Mouse (Mus musculus) spleen, postnatal 36 days (tissue): ENCODE results near the gene Efhc1.

Experiments used
- DNase-seq, 2 experiments: peaks; one replicate each; pipeline ENCODE4 v3.0.0; 2022; ENCODE audit warnings: low spot score in 2 of 2, mixed read lengths in 1 of 2

Efhc1 gene

DNA sequence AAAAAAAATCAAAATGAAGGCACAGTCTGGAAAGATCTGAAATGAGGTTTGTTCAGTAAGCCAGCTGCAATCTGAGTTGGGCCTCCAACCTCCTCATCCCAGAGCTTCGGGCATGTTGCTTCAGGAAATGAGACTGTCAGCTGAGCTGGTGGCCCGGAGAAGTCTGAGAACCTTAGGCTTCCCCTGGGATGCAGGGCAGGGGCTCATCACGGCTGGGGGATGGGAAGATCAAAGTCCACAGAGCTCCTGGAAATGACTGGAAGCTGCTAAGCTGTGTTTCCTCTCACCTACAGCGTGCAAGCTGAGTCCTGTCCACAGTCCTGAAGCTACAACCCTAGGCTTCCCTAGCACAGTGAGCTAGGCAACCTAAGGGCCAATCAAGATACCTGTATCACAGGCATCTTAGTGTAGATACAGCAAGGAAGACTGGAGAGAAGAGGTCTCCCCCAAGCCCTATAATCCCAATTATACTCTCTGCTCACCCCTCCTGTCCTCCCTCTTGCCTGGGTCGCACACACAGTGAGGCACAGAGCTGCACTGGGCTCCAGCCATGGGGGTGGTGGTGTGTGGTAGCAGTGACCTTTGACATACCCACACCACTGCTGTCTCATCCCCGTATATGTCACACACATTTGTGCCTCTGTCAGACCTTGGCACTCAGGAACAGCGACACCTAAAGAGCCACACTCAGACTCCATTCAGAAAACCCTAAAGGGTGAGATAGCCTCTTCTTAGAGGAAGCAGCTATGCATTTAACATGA is 56.7 kb downstream of the Efhc1 start:
- DNase-seq = no peak

DNA sequence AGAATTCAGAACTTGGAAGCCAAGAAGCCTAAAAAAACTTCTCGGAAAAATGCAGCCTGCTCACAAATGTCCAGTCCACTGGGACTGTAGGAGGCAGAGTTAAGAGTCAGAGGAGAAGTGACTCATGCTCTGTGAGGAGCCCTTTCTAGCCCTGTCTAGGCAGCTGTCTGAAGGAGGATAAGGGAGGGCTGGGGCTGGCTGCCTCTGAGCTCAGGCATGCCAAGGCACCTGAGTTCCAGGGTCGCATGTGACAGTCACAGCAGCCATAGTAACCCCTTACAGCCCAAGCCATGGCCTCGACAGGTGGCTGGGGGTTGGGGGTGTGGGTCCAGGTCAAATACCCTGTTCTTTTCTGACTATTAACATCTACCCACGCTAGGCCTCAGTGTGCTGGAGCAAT is 57.5 kb downstream of the Efhc1 start:
- DNase-seq = no peak

DNA sequence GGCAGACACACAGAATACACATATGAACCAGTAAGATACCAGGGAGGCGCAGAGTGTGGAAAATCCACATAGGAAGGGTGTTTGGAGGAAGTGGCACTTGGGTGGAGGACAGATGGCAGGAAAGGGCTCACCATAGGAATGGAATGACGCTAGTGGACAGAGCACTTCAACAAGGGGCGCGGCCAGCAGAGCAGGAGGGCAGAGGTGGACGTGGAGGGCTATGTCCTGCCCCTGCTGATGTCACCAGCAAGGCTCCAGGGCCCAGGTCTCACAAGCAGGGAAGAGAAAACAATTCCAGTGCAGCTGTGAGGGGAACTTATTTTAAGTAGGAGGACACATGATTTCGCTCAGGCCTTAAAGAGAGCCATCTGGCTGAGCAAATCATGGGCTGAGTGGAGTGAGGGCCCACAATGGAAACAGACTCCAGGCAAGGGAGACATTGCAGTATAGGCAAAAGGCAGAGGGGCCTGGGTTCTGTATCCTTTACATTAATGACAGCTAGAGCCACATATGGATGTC is 58.9 kb downstream of the Efhc1 start:
- DNase-seq = no peak

DNA sequence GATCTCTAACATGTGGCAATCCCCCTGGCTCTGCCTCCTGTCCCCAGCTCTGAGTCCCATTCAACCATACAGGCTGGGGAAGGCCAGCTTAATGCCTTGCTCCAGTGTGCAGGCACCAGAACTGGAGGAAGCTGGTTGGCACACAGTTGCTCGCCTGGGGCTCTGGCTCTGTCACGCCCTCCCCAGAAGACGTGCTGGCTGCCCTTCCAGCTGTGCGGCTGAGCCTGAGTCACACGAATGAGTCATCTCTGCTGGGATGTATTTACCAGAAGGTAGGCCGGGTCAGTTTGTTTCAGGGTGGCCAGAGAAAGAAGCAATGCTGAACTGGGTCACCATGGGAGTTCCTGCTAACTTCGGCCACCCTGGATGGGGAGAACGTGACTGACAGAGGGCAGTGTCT is 63.0 kb downstream of the Efhc1 start:
- DNase-seq = no peak

DNA sequence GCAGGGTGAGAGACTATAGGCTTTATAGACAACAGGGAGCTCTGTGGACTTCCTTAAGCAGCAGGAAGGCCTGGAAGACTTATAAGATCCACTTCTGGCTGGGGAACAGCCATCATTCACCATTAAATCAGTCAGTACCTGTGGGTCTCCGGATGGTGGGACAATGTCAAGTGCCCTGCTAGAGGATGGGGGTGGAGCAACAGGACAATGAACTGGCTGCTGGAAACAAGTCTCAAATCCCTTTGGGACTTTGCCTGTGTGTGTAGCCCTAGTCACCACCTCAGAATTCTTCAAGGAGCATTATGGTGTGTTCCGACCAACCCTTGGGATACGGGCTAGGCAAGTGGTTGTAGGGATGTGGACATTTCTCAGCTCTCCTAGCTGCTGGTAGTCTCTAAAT is 71.7 kb downstream of the Efhc1 start:
- DNase-seq = no peak

DNA sequence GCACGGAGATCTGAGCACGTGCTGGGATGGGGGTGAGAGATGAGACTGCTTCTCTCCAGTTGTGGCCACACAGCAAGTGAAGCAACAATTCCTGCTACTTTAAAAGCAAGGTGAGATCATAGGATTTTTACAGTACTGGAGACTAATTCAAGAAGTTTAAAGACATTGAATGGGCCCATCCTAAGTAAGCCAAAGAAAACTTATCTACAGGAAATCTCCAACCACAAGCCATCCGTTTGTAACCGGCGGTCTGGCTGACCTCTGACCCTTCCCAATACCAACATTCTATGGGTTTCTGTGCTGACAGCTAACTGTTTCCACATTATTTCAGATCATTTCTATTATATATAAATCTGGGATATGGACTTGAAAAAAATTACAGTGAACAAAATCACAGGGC is 73.8 kb downstream of the Efhc1 start:
- DNase-seq = no peak

DNA sequence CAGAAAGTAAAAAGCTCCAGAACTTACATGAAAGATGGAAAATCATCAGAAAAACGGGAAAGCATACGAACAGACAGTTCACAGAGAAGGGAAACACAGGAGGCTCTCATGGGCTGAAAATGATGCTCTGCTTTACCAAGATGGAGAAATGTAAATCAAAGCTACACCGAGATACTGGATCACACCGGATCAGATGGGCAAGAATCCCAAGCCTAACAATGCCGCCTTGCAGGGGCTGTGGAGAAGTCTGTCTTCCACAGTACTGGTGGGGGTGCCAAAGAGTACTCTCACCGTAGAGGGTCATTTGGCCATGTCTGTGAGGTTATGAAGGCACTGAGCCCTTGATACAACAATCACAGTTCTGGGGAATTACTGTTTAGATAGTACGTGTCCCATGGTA is 75.1 kb downstream of the Efhc1 start:
- no peak for DNase-seq

DNA sequence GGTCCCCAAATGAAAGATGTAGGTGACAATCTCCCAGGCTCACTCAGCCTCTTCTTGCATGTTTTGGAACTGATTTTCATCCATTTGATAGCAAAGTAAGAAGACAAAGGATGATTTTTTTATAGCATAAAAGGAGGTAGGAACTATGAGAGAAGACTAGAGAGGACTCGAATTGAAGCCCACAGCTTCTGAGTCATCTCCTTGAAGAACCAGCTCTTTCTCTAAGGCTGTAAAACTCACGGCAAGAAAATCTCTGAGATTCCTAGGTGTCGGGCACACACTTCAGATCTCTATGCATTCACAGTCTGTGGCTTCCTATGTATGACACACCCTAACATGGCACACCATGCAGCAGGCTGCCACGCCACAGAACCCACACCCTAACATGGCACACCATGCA is 77.6 kb downstream of the Efhc1 start:
- DNase-seq = no peak

DNA sequence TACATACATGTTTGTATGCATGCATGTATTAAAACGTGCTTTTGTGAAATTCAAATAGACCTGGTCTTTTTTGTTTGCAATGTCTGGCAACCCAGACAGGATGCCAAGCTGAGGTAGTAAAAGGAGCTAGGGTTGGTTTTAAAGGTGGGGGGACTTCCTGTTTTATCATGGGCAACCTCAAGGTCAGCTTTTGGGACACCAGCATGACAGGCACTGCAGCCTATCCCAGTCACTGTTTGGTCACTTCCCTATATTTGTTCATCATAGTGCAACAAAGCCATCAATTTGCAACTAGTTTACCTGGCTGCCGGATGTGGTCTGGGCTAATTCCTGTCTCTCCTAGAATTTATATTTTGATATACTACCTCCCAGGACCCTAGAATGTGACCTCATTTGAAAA is 80.2 kb downstream of the Efhc1 start:
- no peak for DNase-seq

DNA sequence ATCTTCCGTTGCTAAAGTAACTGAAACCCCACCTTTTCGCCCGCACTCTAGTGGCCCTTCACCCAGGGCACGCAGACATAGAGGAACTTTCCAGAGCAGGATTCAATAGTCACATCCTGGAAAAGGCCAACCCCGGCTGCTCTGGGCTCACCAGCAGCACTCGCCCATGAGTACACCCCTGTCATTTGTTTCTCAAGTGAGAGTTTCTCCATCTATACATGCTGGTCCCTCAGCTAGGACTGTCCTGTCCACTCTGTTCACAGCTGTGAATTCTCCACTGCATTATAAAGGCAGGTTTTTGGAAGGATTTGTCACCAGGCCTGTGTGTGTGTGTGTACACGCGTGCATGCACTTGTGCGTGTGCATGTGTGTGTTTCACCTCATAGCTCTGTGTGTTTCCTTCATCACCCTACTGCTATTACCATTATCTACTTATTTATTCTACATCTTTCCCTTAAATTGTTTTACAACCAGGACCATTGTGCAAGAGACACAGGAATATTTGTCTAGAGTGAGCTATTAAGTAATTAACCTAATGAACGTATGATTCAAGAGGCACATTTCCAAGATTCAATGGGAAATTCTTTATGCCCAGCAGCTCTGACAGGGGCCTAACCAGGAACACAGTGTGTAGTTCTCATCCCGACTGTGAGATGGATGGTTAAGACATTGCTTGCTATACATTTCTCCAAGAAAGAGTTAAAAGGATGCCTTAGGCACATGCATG is 81.8 kb downstream of the Efhc1 start:
- no peak for DNase-seq

DNA sequence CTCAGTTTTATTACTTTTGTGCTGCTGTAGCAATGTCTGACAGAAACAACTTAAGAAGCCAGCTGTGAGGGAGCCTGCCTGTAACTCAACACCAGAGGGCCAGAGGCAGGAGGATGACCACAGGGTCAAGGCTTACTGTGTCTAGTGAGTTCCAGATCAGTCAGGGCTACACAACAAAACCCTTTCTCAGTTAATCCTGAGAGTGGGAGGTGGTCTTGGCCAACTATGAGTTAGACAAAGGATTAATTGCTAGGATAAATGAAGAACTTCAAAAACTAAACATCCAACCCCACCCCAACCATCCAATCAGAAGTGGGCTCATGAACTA is 82.3 kb downstream of the Efhc1 start:
- no peak for DNase-seq

DNA sequence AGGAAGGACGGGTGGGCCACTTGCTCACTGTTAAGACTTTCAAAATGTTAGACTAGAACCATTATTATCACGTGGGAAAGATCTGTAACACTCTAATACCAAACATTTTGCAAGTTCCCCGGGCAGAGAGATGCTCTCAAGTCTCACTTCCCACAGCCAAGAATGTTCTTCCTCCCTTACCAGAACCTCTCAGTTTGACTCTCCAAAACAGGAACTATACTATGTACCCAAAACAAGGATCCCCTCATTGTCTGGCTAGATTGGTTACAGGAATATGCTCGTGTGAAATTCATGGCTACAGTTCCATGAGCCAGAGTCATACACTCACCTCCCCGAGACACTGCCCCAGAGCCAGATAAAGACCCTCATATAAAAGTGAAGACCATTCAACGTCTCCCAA is 84.5 kb downstream of the Efhc1 start:
- DNase-seq = peak; percentile 44

DNA sequence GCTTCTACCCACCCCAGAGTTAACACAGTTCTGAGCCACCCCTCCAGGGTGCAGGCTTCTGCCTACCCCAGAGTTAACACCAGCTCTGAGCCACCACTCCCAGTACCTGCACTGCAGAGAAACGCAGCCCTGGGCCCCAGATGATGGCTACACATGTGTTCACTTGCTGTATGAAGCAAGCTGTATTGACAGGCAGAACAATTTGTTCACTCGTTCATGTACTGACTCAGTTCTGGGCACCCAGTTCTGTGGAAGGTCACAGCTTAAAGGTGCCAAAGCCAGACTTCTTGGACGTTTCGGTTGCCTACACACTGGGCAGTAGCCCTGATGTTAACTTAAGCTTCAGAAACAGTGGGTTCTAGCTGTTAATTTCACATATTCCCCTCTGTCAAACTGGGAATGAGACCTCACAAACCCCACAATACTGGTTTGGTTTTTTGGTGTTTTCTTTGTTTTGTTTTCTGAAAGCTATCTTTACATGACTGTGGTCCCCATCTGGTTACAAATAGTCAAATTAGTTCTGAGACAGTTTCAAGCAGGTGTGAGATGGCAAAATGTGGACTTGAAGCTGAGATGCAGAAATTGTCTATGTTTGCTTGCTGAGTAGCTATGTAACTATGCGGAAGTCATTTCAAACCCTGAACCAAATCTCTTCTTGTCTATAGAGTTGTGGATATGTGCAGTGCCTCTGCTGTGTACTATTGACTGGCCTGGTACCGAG is 86.6 kb downstream of the Efhc1 start:
- peak in 1 of 2 experiments; percentile 12 for DNase-seq

DNA sequence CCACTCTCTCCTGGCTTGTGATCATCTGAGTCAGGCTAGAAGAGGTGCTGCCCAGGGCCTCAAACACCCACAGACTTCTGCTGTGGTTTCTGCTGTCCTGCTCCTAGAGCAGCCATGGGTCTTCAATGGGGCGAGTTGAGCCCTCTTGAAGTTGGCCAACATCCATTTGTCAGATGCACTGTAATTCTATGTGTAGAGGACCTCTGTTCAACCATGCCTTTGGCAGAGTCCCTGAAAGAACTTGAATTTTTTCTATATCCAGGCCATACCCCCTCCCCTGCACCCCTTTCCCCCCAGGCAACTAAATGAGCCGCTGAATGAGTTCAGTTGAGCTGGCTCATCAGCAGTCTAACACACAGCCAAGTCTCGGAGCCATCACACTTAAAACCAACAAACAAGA is 88.1 kb downstream of the Efhc1 start:
- DNase-seq = no peak

DNA sequence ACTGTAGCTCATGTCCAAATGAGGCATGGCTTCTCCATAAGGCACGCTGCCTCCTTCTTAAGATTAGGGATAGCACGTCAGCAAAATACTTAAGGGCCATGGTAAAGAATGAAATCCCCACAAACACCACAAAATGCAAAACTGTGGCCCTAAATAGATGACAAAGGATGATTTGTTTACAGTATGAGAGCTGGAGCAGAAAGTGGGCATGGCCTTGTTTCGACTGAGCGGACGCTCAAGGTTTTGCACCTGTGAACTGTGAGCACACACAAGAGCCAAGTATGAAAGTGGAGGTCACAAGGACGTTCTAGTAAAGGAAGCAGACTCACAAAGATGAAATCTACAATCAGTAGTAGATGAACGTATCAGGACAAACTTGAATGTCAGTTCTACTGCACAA is 88.7 kb downstream of the Efhc1 start:
- DNase-seq = peak; percentile 70 to 71
